Comparison of ENCODE assay signal across 9 mouse cellular contexts in the genomic region with DNA sequence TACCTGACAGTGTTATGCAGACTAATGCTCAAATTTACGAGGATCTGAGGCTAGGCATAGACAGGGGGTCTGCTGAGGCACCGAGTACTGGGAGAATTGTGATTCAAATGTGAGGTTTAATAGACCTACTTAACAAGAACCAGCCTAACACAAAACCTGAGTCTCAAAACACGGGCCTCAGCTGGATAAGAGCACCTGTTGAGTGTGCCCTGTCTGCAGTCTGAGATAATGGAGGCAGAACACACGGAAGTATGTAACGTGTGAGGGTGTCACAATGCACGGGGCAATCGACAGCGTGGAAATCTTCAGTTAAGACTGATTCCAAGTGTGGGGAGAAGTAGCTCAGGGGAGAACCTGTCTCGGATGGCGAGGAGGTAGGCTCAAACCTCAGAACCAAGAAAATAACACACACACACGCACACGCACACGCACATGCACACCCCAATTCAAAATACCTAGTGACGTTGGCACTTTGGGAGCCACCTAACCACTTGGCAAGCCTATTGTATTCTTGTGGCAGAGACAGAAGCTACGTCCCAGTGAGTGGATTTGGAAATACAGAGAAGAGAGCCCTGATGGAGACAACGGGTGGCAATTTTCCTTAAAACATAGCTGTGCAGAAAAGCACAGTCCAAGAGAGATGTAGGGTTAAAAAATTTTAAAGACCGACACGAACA. TPM values are rescaled to one million over a fixed set of nuclear protein-coding genes. Genes with fewer than 3 reads are reported as not detected.
A peak's percentile ranks its signal among the peaks of the same experiment; 100 is the strongest.
DNase-seq lines count a peak whose midpoint lies in the region; ATAC-seq and TF ChIP-seq lines count a peak whose summit lies in the region.
"Had no signal": no experiment of that assay in that cellular context is flagged by ENCODE, and none has a peak within 500 bp of the region (broad histone marks: within the 10 kb centered on the region; RNA-seq: fewer than 3 reads in every experiment).

No protein-coding gene starts in this region.

- no peaks in the 10 kb centered on the region for H3K36me3 ChIP-seq in heart, adult 2 months (ENCODE audit: control insufficient read depth, insufficient read depth, low read length)
- H3K36me3 ChIP-seq in hindbrain, embryonic 12.5 days = no peaks in the 10 kb centered on the region
- H3K36me3 ChIP-seq in megakaryocyte, embryonic 14.5 days (replicated peaks; ENCODE audit: low read length) = peaks cover 20% of the 10 kb centered on the region
- no peaks in the 10 kb centered on the region for H3K36me3 ChIP-seq in stomach, embryonic 14.5 days (ENCODE audit: control insufficient read depth, insufficient read depth, low read length)

- no peak for ATAC-seq in hindbrain, embryonic 12.5 days (ENCODE audit: low FRiP score)
- 0 out of 2 replicates have a peak, but pooled peaks have one; percentile 34 for ATAC-seq in stomach, embryonic 14.5 days (ENCODE audit: insufficient number of reproducible peaks, insufficient read depth, low FRiP score, low read depth)

- H3K9ac ChIP-seq in heart, adult 2 months (ENCODE audit: low read depth, low read length) = peak overlapping the region; percentile 92; the same call in 1 of the 2 replicates
- H3K9ac ChIP-seq in hindbrain, embryonic 12.5 days = peak overlapping the region; percentile 97
- peak overlapping the region; percentile 82 for H3K9ac ChIP-seq in stomach, embryonic 14.5 days (replicated peaks; ENCODE audit: low read depth, low read length)

- no peaks in the 10 kb centered on the region for H3K79me2 ChIP-seq in heart, adult 2 months (replicated peaks; ENCODE audit: control insufficient read depth, insufficient read depth, low read length)

- no peak for TF ChIP-seq POLR2A in heart, adult 2 months (IDR thresholded peaks at IDR 0.05; ENCODE audit: insufficient read depth, low read depth, low read length)

- peak overlapping the region; percentile 77 for H3K4me3 ChIP-seq in heart, adult 2 months
- H3K4me3 ChIP-seq in hindbrain, embryonic 12.5 days = peak overlapping the region; percentile 88
- H3K4me3 ChIP-seq in megakaryocyte, embryonic 14.5 days (replicated peaks) = peak overlapping the region; percentile 99
- H3K4me3 ChIP-seq in stomach, embryonic 14.5 days (ENCODE audit: low read depth, low read length) = peak overlapping the region; percentile 76

- H3K4me2 ChIP-seq in hindbrain, embryonic 12.5 days (replicated peaks) = peak overlapping the region; percentile 72
- H3K4me2 ChIP-seq in stomach, embryonic 14.5 days (replicated peaks; ENCODE audit: low read depth, low read length) = peak overlapping the region; percentile 64

- peaks cover 4% of the 10 kb centered on the region for H3K4me1 ChIP-seq in heart, adult 2 months (ENCODE audit: control insufficient read depth, insufficient read depth, low read length)
- peaks cover 11% of the 10 kb centered on the region for H3K4me1 ChIP-seq in hindbrain, embryonic 12.5 days
- peaks cover 49% of the 10 kb centered on the region for H3K4me1 ChIP-seq in megakaryocyte, embryonic 14.5 days
- H3K4me1 ChIP-seq in stomach, embryonic 14.5 days (ENCODE audit: control insufficient read depth, insufficient read depth, low read length) = peaks cover 8% of the 10 kb centered on the region

- no peaks in the 10 kb centered on the region for H3K9me3 ChIP-seq in hindbrain, embryonic 12.5 days (replicated peaks)
- H3K9me3 ChIP-seq in megakaryocyte, embryonic 14.5 days = no peaks in the 10 kb centered on the region
- no peaks in the 10 kb centered on the region for H3K9me3 ChIP-seq in stomach, embryonic 14.5 days (ENCODE audit: control insufficient read depth, low read depth, low read length)

- no peak overlapping the region for H3K27ac ChIP-seq in heart, adult 2 months
- no peak overlapping the region for H3K27ac ChIP-seq in hindbrain, embryonic 12.5 days
- peak overlapping the region; percentile 6; the same call in 1 of the 2 replicates for H3K27ac ChIP-seq in stomach, embryonic 14.5 days (ENCODE audit: low read length)

- TF ChIP-seq EP300 in heart, adult 2 months (IDR thresholded peaks at IDR 0.05; ENCODE audit: insufficient read depth, low read depth, low read length) = no peak

- intact Hi-C loops in heart, adult 2 months (cut with DNase I) = loop anchor here (5.0 kb wide), 1 partner anchor 126 kb away; no protein-coding TSS in a partner anchor
- intact Hi-C loops in heart, postnatal 25 days (cut with DNase I) = no loop called here

- no peak for DNase-seq in heart, adult 2 months
- DNase-seq in heart, postnatal 25 days (ENCODE audit: low spot score) = no peak
- peak; percentile 33 for DNase-seq in CD4-positive, CD25-positive, alpha-beta regulatory T cell, adult 2 months (ENCODE audit: low read depth, low spot score)
- peak; percentile 15 for DNase-seq in cerebellum, adult 9-11 months
- DNase-seq in gastrocnemius, postnatal 4 days (ENCODE audit: low spot score in 2 of 2) = no peak

- no peaks in the 10 kb centered on the region for H3K27me3 ChIP-seq in heart, adult 2 months (ENCODE audit: control insufficient read depth, insufficient read depth, low read length)
- H3K27me3 ChIP-seq in hindbrain, embryonic 12.5 days = no peaks in the 10 kb centered on the region
- no peaks in the 10 kb centered on the region for H3K27me3 ChIP-seq in megakaryocyte, embryonic 14.5 days (replicated peaks)
- H3K27me3 ChIP-seq in stomach, embryonic 14.5 days (ENCODE audit: control insufficient read depth, insufficient read depth, low read length) = no peaks in the 10 kb centered on the region

- no peak for TF ChIP-seq CTCF in heart, adult 2 months (IDR thresholded peaks at IDR 0.05)

- 55% methylated on average over 18 of the region's 18 CpGs for WGBS in heart, adult 2 months
- 70% methylated on average over 18 of the region's 18 CpGs for WGBS in hindbrain, embryonic 12.5 days
- WGBS in stomach, embryonic 14.5 days = 59% methylated on average over 18 of the region's 18 CpGs

RNA-seq across cellular contexts. Expression of gene Ninl, which starts 1.2 kb away (rescaled TPM):
- 1 to 10 TPM; 1.4 to 1.5 TPM for total RNA-seq in heart, adult 2 months (2021)
- polyA plus RNA-seq in heart, adult 2 months (2012; rRNA removed) = 0.78 and 0.97 TPM in 2 replicates
- 1 to 10 TPM in 1 of 2 experiments, under 1 TPM in 1; 0.98 to 1.3 TPM for total RNA-seq in heart, postnatal 25 days (2021)
- 9.8 and 12.1 TPM in 2 replicates for polyA plus RNA-seq in hindbrain, embryonic 12.5 days (2016; fragmentation: Nextera tagmentation; extraction: Ambion mirVana)
- 4.3 and 9.3 TPM in 2 replicates for polyA plus RNA-seq in megakaryocyte, embryonic 14.5 days (2012; ENCODE audit: insufficient read depth, low replicate concordance)
- polyA plus RNA-seq in stomach, embryonic 14.5 days (2014; fragmentation: Nextera tagmentation; extraction: Ambion mirVana) = 13.0 and 14.0 TPM in 2 replicates
- total RNA-seq in gastrocnemius, postnatal 4 days (2021) = 1 to 10 TPM in 1 of 2 experiments, under 1 TPM in 1; 0.62 to 1.5 TPM

RNA-seq across cellular contexts. Expression of gene Nanp, which starts 1.2 kb away (rescaled TPM):
- total RNA-seq in heart, adult 2 months (2021) = 1 to 10 TPM; 1.3 to 1.5 TPM
- polyA plus RNA-seq in heart, adult 2 months (2012; rRNA removed) = 0.70 and 1.3 TPM in 2 replicates
- total RNA-seq in heart, postnatal 25 days (2021) = 1 to 10 TPM; 1.9 to 2.1 TPM
- polyA plus RNA-seq in hindbrain, embryonic 12.5 days (2016; fragmentation: Nextera tagmentation; extraction: Ambion mirVana) = 36.2 and 38.1 TPM in 2 replicates
- 2.9 and 7.9 TPM in 2 replicates for polyA plus RNA-seq in megakaryocyte, embryonic 14.5 days (2012; ENCODE audit: insufficient read depth, low replicate concordance)
- polyA plus RNA-seq in stomach, embryonic 14.5 days (2014; fragmentation: Nextera tagmentation; extraction: Ambion mirVana) = 48.7 and 61.3 TPM in 2 replicates
- 10 to 100 TPM in 1 of 2 experiments, 1 to 10 TPM in 1; 8.7 to 11.2 TPM for total RNA-seq in gastrocnemius, postnatal 4 days (2021)

RNA-seq across cellular contexts. Expression of gene Gm14151, which starts 54.1 kb away (rescaled TPM):
- not detected for total RNA-seq in heart, adult 2 months (2021)
- not detected in 2 replicates for polyA plus RNA-seq in heart, adult 2 months (2012; rRNA removed)
- not detected for total RNA-seq in heart, postnatal 25 days (2021)
- polyA plus RNA-seq in hindbrain, embryonic 12.5 days (2016; fragmentation: Nextera tagmentation; extraction: Ambion mirVana) = not detected in 2 replicates
- polyA plus RNA-seq in megakaryocyte, embryonic 14.5 days (2012; ENCODE audit: insufficient read depth, low replicate concordance) = not detected in 2 replicates
- polyA plus RNA-seq in stomach, embryonic 14.5 days (2014; fragmentation: Nextera tagmentation; extraction: Ambion mirVana) = not detected in 2 replicates
- not detected for total RNA-seq in gastrocnemius, postnatal 4 days (2021)
- total RNA-seq: neutrophil, adult 5-6 weeks had no signal

Comparison
In these comparisons a context has a peak if more than half of its experiments do, and no peak if none do; other contexts are left out.
1. DNase-seq: peak in CD4-positive, CD25-positive, alpha-beta regulatory T cell, adult 2 months (single experiment) and cerebellum, adult 9-11 months (single experiment); none in heart, adult 2 months (0 of 2), heart, postnatal 25 days (single experiment) and gastrocnemius, postnatal 4 days (0 of 2).
2. Peak in every context shown above with its lines, with median percentiles within 50 percentile points of each other: H3K4me3 ChIP-seq and H3K9ac ChIP-seq.